Mouse (Mus musculus): ENCODE data around the gene Kmt5b.

Kmt5b gene

GRCm38 (mm10) chr19:3843629-3844028 is 76.4 kb downstream of the Kmt5b start:
- no peak for DNase-seq (ENCODE audit: low read depth, low spot score)

GRCm38 (mm10) chr19:3844836-3845235 is 77.6 kb downstream of the Kmt5b start:
- no peak for DNase-seq (ENCODE audit: low read depth, low spot score)

- no peak for DNase-seq (ENCODE audit: low read depth, low spot score)
Measured at GRCm38 (mm10) chr19:3845339-3845738, 78.1 kb downstream of the Kmt5b start.

- DNase-seq (ENCODE audit: low read depth, low spot score) = no peak
Measured at GRCm38 (mm10) chr19:3845803-3846406, 78.7 kb downstream of the Kmt5b start.

GRCm38 (mm10) chr19:3846676-3847604 is 79.7 kb downstream of the Kmt5b start:
- no peak for DNase-seq (ENCODE audit: low read depth, low spot score)

- DNase-seq (ENCODE audit: low read depth, low spot score) = no peak
Measured at GRCm38 (mm10) chr19:3847711-3848110, 80.5 kb downstream of the Kmt5b start.

- DNase-seq (ENCODE audit: low read depth, low spot score) = no peak
Measured at GRCm38 (mm10) chr19:3848207-3848808, 81.1 kb downstream of the Kmt5b start.

- DNase-seq (ENCODE audit: low read depth, low spot score) = no peak
Measured at GRCm38 (mm10) chr19:3849251-3849650, 82.0 kb downstream of the Kmt5b start.

GRCm38 (mm10) chr19:3850076-3850475 is 82.9 kb downstream of the Kmt5b start:
- DNase-seq (ENCODE audit: low read depth, low spot score) = no peak

- no peak for DNase-seq (ENCODE audit: low read depth, low spot score)
Measured at GRCm38 (mm10) chr19:3850847-3851469, 83.7 kb downstream of the Kmt5b start.

GRCm38 (mm10) chr19:3851502-3851962 is 84.3 kb downstream of the Kmt5b start, which contains the start of gene Chka:
Gene Chka (plus strand): TSS chr19:3851773.
- DNase-seq (ENCODE audit: low read depth, low spot score) = peak; percentile 85

GRCm38 (mm10) chr19:3851979-3852681 is 84.9 kb downstream of the Kmt5b start:
- DNase-seq (ENCODE audit: low read depth, low spot score) = no peak

- no peak for DNase-seq (ENCODE audit: low read depth, low spot score)
Measured at GRCm38 (mm10) chr19:3853121-3853520, 85.9 kb downstream of the Kmt5b start.

GRCm38 (mm10) chr19:3853891-3854290 is 86.7 kb downstream of the Kmt5b start:
- DNase-seq (ENCODE audit: low read depth, low spot score) = no peak

GRCm38 (mm10) chr19:3855091-3855490 is 87.9 kb downstream of the Kmt5b start:
- DNase-seq (ENCODE audit: low read depth, low spot score) = no peak

- DNase-seq (ENCODE audit: low read depth, low spot score) = no peak
Measured at GRCm38 (mm10) chr19:3855601-3856000, 88.4 kb downstream of the Kmt5b start.

- DNase-seq (ENCODE audit: low read depth, low spot score) = no peak
Measured at GRCm38 (mm10) chr19:3857220-3857619, 90.0 kb downstream of the Kmt5b start.

- no peak for DNase-seq (ENCODE audit: low read depth, low spot score)
Measured at GRCm38 (mm10) chr19:3862713-3863112, 95.5 kb downstream of the Kmt5b start.

GRCm38 (mm10) chr19:3864960-3865359 is 97.7 kb downstream of the Kmt5b start:
- DNase-seq (ENCODE audit: low read depth, low spot score) = no peak
